Mouse (Mus musculus): Measurements from ENCODE around the gene Gm7073.

Gm7073 gene

DNA sequence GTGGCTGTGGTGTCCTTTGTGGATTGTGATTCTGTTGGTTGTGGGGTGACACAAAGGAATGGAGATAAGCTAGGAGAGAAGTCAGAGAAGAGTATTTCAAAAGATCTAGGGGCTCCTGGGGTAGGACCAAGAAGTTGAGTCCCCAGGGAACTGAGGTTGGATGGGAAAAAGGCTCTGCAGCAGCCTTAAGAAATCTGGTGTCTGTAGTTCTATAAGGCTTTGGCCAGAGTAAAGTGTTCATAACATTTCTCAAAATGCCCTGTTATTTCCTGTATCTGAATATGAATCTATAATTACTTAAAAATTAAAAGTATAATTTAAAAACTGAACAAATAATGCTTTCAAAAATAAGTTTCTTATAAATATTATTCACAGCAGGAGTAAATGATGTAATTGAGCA is at the start of gene Gm7073:
Gm7073 (minus strand) TSS at position 101 of the 400 bp plus-strand sequence.
- no peak for DNase-seq (ENCODE audit: low read depth)

DNA sequence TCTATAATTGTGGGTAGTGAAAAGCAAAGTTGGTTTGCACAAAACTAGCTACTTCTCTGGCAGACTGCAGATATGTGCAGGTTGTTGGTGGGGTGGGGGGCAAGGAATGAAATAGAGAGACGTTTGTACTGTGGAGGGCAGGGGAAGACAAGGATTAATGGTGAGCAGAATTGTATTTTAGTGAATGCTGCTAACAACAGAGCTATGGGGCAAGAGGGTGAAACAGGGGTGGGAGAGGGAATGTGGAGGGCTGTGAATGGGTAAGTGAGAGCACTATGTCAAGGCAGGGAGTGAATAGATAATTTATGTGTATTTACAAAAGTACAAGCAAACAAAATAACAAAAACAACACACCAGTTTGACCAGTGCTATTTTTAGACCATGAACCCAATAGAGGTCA is 31.5 kb upstream of the Gm7073 start:
- DNase-seq (ENCODE audit: low read depth), result no peak

DNA sequence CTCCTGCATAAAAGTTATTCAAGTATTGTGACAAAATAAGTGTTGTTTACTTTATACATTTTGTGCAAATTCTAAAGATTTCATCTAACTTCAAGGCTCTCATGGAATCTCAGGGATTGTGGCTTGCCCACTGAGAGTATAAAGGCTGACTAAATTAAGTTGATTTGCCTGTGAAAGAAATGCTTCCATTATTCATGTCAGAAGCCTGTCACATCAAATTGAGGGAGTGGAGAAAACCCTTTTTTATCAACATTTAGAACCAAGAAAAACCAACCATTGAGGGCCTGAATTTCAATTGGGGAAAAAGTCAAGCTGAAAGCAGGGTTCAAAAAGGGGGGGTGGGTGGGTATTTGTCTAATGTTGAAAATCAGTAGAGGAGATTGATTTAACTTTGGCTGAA is 30.0 kb upstream of the Gm7073 start:
- DNase-seq (ENCODE audit: low read depth), result no peak

DNA sequence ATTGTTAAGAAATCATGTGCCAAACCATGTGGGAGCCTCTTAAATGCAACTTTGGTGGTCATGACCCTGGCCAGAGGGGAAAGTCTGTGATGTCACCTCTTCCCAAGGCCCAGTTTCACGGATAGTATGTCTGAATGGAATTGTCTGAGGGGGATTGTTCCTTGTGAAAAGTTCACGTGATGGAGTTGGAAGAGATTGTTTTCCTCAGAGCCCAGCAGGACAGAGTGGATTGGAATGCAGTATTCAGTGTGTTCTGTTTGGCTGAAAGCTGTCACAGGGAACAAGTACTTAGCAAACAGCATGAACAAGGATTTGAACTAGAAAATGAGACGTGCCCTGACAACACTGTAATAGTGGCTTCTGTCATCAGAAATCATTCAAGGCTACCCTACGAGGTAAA is 16.2 kb upstream of the Gm7073 start:
- no peak for DNase-seq (ENCODE audit: low read depth)

DNA sequence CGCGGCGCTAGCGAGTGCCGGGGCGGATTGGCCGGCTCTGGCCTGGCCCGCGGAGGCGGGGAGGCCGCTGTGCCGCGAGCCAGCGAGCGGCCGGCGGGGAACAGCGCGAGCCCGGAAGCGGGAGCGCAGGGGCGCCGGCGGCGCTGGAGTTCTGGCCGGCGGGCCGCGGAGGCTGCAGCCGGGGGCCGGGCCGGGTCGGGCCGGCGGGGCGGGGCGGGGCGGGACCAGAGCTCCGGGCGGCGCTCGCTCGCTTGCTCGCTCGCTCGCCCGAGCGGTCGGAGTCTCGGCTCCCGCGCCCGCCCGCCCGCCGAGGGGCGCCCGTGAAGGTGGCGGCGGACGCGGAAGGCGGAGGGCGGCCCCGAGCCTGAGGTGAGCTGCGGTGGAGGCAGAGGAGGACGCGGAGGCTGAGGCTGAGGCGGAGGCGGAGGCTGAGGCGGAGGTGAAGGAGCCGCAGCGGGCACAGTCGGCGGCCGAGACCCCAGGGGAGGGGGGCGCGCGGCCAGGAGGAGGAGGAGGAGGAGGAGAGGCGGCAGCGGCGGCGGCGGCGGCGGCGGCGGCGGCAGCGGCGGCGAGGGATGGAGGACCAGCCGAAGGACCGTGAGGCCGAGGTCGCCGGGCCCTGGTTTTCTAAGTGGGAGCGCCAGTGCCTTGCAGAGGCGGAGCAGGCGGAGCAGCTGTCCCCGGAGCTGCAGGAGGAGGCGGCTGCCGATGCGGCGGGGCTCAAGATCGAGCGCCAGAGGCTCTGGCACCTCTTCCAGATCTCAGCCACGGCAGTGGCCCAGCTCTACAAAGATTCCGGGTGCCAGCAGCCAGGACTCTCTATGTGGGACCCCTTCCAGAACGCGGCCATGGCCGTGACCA is 8.6 kb upstream of the Gm7073 start:
- DNase-seq (ENCODE audit: low read depth), result peak; percentile 2

DNA sequence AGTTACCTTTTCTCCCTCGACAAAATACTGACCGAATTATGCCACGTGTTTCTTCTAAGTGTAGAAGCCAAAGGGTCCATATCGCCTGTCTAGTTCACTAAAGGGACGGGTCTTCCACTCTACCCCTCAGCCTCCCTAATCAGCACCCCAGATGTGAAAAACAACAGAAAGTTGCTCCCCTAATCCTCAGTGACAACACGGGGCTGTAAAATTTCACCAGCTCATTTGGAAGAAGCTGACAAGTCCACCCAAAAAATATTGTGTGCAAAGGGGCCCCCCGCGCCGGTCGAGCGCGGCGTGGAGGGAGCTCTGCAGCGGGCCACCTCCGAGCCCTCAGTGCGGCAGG is 8.0 kb upstream of the Gm7073 start:
- DNase-seq (ENCODE audit: low read depth), result no peak

DNA sequence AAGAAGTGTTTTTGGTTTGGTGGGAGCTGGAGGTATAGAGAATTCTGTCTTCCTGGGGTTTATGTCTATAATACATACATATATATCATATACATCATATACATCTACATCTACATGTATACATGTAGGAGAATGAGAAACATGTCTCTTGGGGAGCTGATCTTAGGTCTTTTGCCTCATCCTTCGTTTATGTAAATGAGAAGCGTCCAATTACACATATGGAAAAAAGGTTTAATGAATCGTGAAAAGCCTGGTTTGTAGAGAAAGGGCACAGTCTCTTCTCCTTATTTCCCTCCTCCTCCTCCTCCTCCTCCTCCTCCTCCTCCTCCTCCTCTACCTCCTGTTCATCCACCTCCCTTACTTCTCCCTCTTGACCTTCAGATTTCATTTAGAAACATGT is 6.9 kb upstream of the Gm7073 start:
- no peak for DNase-seq (ENCODE audit: low read depth)

DNA sequence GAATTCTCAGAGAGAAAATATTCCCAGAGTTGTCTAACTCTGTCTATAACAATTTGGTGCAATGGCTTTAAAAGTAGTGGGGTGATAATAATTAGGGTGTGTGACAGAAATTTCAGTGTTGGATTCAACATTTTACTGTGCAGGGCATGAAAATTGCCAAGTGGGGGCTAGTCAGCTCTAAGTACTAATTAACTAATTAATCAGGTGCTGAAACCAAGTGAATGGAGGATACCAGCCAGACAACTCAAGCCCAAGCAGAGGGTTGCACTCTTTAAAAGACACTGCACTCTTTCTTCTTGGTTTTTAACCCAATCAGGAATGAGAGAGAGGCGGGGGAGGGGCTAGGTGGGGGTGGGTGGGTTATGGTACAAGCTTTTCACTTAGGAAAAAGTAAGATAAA is 6.4 kb upstream of the Gm7073 start:
- DNase-seq (ENCODE audit: low read depth), result no peak

DNA sequence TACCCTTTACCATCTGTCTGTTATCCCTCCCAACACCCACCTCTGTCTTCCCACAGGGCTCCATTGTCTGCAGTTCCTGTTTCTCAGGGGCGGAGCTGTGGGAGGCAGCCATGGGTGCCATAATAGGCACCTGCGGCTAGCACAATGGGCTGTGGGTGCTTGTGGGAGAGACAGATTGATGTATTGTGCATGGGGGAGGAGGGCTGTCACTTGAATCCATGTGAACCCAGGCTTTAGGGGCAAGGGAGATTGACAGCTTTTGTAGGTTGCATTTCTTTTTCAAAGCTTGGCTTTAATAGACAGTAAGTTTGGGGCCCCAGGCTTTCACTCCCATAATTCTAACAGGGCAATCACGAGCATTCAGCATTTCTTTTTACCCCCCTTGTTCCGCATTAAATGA is 5.0 kb upstream of the Gm7073 start:
- no peak for DNase-seq (ENCODE audit: low read depth)

DNA sequence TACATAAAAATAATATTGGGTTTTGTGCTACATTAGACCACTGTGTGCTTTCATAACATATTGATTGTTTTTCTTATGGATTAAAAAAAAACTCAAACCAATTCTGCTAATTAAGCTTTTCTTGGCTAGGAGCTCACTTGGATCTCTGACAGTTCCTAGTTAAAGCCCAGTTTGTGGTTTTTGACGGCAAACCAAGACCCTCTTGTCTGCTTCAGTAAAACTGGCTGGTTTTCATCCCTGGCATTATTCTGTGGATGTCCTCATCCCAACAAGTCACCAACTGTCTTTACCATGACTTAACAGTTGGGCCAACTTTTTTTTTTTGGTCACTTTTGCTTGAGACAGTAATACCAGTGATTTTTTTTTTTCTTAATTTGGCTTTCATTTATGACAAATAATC is 3.9 kb upstream of the Gm7073 start:
- no peak for DNase-seq (ENCODE audit: low read depth)

DNA sequence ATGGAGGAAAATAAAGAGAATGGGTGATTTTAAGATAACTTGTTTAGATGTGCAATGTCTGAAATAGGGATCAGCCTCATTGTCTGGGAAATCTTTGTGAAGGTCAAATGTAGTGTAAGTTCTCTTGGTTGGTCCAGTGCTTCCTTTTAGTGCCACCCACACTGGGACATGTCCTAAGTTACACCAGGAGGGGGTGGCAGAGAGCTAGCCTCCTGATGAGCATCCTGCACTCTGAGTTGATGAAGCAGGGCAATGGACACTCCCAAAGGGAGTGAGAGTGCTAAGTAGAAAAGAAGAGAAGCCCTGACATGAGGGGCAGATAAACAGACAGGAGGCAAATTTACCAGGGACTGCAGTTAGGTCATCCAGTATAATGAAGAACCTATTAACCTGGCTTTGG is 35.1 kb downstream of the Gm7073 start:
- DNase-seq (ENCODE audit: low read depth), result peak; percentile 0

DNA sequence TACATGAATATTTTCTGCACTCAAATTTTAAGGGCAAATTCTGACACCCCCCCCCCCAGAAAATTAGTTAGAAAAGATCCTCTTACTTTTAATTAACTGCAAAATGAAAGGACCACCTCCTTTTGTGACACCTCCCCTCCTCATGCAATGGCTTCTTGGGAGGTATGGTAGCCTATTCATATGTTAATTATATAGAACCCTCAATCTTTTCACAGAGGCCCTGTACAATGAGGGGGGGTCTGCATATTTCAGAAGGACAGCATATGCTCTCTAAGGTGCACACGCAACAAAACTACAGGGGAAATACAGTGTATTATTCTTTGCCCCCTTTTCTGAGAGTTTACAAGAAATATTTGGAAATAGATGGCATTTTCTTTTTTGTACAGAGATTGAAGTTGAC is 41.3 kb downstream of the Gm7073 start:
- no peak for DNase-seq (ENCODE audit: low read depth)

DNA sequence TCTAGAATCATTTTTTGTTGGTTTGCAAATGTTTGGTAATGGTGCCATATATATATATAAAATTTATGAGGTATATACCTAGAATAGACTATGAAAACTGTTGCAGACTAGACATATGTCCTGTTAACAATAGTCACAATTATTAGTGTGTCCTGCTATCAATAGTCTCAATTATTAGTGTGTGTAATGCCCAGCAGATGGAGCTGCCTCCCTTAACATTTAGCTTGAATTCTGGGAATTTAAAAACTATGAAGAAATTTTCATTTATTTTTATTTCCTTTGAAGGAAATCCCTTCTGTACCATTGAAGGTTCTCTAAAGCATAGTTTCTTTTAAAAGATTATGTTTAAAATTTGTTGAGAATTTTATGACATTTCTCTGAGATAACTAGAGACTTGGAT is 43.7 kb downstream of the Gm7073 start:
- no peak for DNase-seq (ENCODE audit: low read depth)

DNA sequence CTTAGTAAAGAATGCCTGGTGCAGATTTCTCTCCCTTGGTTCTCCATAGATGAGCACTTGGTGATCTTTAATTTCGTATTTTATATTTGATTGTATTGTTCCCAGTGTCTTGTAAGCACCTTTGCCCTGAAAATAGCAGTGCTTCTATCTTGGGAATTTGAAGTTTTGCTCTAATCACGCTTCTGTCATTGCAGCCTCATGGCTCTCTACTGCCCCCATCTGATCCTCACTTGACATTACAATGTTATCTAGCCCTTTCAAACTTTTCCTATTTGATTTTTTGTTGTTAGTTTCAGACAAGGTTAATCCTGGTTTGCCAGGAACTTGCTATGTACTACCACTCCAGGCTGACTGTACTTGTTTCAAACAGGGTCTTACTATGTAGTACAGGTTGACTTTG is 75.3 kb downstream of the Gm7073 start:
- DNase-seq (ENCODE audit: low read depth), result peak; percentile 20

DNA sequence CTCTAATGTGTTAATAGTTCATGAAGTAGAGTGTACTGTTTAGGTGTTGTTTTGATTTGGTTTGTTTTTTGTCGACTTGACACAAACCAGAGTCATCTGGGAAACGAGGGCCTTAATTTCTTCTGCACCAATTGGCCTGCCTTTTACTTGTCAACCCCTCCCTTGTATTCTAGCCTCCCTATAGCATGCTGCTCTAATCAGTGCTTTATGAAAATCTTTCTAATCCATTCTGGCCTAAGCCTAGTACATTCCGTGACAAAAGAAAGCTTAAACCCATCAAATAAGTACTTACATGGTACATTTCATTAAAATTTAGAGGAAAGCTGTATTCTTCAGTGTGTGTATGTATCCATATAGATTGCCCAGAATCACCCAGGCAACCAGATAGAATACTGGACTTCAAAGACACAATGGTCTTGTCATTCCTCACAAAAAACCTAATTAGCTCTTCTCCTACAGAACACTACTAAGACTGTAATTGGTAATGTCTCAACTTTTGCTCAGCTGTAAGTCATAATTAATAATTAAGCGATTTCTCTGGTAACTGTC is 124.4 kb downstream of the Gm7073 start:
- no peak for DNase-seq (ENCODE audit: low read depth)

DNA sequence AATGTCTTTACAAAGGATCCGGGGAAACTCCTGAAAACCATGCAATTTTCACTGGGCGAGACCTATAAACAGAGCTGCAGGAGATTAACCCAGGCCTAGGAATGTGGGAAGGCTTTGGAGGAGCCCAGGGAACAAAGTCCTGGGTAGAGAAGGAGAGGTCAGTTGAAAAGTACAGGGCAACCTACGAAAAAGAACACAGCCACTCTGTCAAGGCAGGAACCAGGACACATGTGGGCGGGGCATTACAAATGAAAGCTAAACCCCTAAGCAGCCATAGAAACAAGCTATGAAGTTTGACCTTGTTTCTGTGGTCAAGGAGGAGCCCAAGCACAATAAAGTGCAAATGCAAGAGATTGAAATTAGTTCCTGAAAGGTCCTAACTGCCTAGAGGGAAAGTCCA is 133.4 kb downstream of the Gm7073 start:
- peak; percentile 3 for DNase-seq (ENCODE audit: low read depth)

DNA sequence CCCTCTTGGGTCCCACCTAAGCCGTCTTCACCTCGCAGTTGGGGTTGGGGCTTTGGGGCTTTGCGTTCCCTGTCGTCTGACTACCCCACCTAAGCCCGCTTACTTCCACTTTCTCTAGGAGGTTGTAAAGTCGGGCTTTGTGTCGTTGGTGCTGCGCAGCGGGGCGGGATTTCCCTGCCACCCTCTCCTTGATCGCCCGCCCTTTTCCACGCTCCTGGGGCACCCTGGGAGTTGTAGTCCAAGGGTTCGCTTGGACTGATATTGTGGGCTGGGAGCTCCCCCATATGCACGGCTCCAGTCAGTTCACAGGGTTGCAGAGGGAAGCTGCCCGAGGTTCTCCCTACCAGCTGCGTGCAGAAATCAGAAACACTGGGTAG is 134.4 kb downstream of the Gm7073 start:
- DNase-seq (ENCODE audit: low read depth), result peak; percentile 91

DNA sequence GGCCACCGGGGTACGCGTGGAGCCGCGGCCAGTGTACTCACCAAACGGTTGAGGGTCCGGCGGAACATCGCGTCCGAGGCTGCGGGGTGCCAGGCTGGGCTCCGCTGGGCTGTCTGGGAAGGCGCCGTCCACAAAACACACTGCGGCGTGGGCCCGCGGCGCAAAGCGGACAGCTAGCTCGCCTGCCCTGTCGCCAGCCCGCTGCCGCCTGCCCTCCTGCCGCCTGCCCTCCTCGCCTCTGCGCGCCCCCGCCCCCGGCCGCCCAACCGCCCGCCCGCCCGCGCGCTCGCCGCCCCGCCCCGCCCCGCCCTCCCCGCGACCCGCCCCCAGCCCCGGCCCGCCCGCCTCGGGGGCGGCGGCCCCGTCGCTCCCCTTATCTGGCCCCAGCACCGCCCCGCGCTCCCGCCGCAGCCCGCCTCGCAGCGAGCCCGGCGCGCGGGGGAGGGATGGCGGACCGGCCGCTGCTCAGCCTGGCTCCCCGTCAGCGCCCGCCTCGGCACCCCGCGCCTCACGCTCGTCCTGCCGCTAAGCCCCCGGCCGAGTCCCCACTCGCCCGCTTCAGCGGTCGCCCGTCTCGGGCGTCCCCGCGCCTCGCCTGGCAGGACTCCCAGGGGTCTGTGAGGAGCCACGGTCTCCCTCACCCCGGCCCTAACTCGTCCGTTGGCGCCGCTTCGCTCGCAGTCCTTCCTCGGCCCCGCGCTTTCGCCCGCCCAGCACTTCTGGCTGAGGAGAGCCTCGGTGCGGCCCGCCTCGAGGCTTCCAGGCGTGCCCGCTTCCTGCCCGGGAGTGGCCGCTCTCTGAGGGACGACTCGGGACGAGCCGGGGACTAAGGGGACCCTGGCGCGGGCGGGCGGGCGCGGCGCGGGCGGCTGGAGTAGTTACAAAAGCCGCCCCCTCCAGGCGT is 135.0 kb downstream of the Gm7073 start:
- peak; percentile 67 for DNase-seq (ENCODE audit: low read depth)

DNA sequence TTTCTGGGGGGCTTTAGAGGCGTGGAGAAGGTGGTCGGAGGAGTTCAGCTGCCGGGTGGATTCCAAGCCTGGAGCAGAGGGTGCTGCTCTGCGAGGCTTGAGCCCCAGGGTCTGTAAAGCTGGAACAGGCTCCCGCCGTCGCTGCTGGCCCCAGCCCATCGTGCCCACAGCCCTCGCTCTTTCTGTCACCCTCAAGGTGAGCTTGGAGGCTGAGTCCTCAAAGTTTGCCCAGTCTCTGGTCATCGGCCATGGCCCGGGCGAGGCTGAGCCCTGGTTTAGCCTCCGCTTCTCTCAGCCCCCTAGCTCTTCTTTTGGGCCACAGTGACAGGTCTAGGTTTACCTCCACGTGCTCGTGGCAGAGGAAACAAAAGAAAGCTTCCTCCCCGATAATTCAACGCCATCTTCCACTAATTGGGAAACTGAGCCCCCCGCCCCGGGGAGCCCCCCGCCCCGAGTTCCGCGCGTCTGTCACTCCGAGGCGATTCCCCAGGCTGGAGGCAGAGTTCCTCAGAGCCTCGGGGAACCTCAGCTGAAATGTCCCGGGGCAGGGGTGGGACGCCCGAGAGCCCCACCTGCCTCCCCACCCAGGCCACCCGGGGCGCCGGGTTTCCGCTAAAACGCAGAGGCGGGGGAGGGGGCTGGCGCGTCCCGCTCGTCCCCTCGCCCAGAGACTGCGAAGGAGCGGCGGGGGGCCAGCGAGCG is 135.8 kb downstream of the Gm7073 start:
- DNase-seq (ENCODE audit: low read depth), result peak; percentile 44

DNA sequence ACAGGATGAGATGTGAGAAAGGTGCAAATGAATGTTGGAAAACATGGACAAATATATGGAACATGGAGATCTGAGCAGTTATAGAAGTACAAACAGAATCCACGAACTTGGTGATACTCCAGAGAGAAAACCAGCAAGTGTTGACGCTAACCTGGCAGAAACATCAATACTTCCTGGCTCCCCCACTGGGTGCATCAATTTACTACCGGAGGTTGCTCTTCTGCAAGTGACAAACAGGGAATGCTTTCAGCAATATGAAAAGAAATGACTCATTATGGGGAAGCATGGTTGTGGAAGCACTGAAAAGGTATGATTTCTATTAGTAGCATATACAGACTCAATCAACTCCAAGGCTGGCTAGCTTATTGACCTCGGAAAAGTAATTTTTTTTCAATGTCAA is 144.8 kb downstream of the Gm7073 start:
- DNase-seq (ENCODE audit: low read depth), result no peak

DNA sequence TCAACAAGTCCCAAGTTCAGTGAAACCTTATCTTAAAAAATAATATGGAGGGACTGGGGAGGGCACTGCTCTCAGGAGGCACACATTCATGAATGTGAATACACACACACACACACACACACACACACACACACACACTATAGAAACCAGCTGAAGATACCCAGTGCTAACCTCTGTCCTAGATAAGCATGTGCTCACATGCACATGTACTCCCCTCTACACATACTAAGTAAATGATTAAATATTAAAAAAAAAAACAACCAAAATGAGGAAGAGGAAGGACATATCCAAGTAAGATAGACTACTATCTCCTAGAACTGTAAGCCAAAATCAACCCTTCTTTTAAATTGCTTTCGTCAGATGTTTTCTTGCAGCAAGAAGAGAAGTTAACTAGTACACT is 152.2 kb downstream of the Gm7073 start:
- DNase-seq (ENCODE audit: low read depth), result no peak

Data from induced T-regulatory cell, adult 2 months (primary cell).